Mouse (Mus musculus) erythroblast, embryonic 14.5 days (primary cell): ENCODE data around the gene Orm2. TPM values are rescaled to one million over a fixed set of nuclear protein-coding genes. Genes with fewer than 3 reads are reported as not detected.

Experiments used
- H3K27me3 ChIP-seq: 2 replicates; pipeline ENCODE4 v1.6.1; 2012; ENCODE audit warnings: inconsistent platforms; ENCODE audit not compliant: control insufficient read depth
- H3K36me3 ChIP-seq: 2 replicates; pipeline ENCODE4 v1.6.1; 2012; ENCODE audit warnings: mild to moderate bottlenecking, inconsistent platforms; ENCODE audit not compliant: control insufficient read depth
- H3K4me1 ChIP-seq: 2 replicates; pipeline ENCODE4 v1.6.1; 2012; ENCODE audit warnings: inconsistent platforms; ENCODE audit not compliant: control insufficient read depth
- H3K4me3 ChIP-seq: replicated peaks from 2 replicates; pipeline ENCODE3; 2012; ENCODE audit warnings: moderate library complexity, mild to moderate bottlenecking, inconsistent platforms
- H3K9me3 ChIP-seq: 2 replicates; pipeline ENCODE4 v1.6.1; 2012; ENCODE audit warnings: low read length, inconsistent platforms, mixed read lengths; ENCODE audit not compliant: control insufficient read depth
- GATA1 ChIP-seq: IDR thresholded peaks from 2 replicates; pipeline ENCODE4 v1.6.1; 2012; ENCODE audit warnings: low read length, inconsistent platforms, mixed read lengths
- TAL1 ChIP-seq: IDR thresholded peaks from 3 replicates; pipeline ENCODE4 v1.6.1; 2012; ENCODE audit warnings: low read length, inconsistent platforms, mixed read lengths
- polyA plus RNA-seq: library from polyadenylated mRNA; stranded (reverse); fragments of >175 nt; gene quantifications from 2 replicates; pipeline ENCODE4 v1.2.3, GENCODE M21; 2012

The Orm2 gene
- polyA plus RNA-seq, 1 experiment: not detected

DNA sequence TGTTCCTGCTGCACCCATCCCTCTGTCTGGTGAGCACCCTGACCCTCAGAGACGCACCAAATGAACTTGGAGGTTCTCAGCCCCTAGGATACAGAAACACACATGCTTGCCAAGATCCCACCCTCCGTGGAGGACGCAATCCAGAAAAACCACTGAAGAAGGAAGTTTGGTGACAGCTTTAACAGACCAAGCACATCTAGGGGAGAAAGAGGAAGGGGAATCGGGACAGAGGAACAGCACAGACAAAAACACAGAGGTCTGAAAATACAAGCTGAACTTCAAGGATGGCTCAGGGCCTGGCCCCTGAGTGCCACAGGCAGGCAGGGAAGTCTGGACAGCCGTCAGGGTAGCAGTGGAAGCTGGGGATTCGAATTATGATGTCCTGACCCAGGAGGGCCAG is 39.4 kb downstream of the Orm2 start:
- Histone ChIP-seq H3K4me3 (no peak overlapping the region), H3K4me1 (peaks cover 82% of the 10 kb centered on the region), H3K36me3 (peaks cover 19% of the 10 kb centered on the region), H3K27me3 (no peaks in the 10 kb centered on the region), H3K9me3 (no peaks in the 10 kb centered on the region)
- TF ChIP-seq TAL1 (no peak), GATA1 (no peak)

DNA sequence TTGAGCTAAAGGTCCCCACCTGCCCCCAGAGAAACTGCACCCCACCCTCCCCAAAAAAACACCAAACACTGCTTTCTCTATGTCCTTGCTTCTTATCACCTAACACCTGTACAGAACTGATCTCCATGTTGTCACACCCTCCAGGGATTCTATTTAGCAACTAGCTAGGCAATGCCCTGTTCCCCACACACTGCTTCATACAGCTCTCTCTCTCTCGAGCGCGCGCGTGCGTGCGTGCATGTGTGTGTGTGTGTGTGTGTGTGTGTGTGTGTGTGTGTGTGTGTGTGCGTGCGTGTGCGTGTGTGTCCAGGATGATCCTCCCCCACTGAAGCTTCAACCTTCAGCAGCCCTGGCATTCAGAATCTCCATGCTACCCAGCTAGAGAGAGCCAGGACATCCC is 39.8 kb downstream of the Orm2 start:
- TF ChIP-seq TAL1: no peak
- TF ChIP-seq GATA1: no peak
- Histone ChIP-seq H3K9me3 (no peaks in the 10 kb centered on the region), H3K36me3 (peaks cover 19% of the 10 kb centered on the region), H3K4me3 (no peak overlapping the region), H3K4me1 (peaks cover 86% of the 10 kb centered on the region), H3K27me3 (no peaks in the 10 kb centered on the region)

DNA sequence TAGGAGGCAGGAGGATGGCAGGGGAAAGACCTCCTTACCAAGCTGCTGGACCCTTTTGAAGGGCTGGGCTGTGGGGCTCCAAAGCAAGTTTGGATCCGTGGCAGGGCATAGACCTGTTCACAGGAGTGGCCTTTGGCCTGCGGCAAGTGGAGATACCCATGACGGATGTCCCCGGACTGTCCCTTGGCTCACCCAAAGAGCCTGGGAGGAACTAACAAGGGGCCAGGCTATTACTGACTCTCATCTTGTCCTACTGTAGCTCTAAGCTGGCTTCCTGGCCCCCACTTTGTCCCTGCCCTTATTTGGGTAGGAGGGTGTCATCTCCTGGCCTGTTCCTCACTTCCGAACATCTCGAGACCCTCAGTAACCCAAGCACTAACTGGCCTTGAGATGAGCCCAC is 40.3 kb downstream of the Orm2 start:
- H3K4me1 ChIP-seq: peaks cover 88% of the 10 kb centered on the region
- peaks cover 18% of the 10 kb centered on the region for H3K36me3 ChIP-seq
- TF ChIP-seq GATA1: no peak
- TF ChIP-seq TAL1: no peak
- no peaks in the 10 kb centered on the region for H3K27me3 ChIP-seq
- H3K9me3 ChIP-seq: no peaks in the 10 kb centered on the region
- peak overlapping the region; percentile 33 for H3K4me3 ChIP-seq

DNA sequence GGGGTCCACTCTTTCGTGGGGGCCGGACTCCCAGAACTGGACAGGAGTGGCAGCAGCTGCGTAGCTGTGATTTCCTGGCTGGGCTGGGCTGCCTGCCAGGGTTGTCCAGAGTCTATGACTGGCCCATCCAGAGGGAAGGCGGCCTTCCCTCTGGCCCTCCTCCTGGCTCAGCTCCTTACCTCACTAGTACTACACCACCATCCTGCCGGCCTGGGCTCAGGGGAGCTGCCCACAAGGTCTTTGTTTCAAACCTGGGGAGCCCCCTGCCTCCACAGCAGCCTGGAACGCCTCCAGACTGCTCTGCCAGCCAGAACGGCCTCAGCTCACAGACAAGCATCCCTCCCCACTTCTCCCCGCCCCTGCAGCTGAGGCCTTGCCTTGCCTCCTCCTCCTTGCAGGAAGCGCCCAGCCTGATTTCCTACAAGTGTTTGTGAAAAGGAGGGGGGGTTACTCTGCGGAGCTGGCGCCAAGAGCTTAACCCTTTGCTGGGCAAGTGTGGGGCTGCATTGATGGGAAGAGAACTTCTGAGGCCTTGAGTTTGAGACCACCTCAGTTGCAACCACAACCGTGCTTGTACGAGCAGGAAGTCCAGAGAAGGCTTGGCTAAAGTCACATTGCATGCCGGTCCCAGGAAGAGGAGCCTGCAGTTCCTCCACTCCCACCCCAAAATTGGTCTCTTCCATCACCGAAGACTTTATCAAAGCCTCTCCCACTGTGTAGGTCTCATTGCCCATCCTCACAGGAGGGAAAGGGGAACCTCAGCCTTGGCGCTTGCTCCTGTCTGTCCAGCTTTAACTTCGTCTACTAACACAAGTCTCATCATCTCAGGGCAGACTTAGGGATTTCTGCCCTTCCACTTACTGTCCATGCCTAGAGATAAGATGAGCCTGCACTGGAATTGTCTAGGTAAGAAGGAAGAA is 41.1 kb downstream of the Orm2 start, which contains the start of gene Akna:
Akna (minus strand) TSS at position 315 of the 920 bp plus-strand sequence.
- H3K9me3 ChIP-seq: no peaks in the 10 kb centered on the region
- no peaks in the 10 kb centered on the region for H3K27me3 ChIP-seq
- no peak for TF ChIP-seq GATA1
- peaks cover 94% of the 10 kb centered on the region for H3K4me1 ChIP-seq
- peak within 1 kb of the TSS; percentile 33 for H3K4me3 ChIP-seq
- peaks cover 11% of the 10 kb centered on the region for H3K36me3 ChIP-seq

DNA sequence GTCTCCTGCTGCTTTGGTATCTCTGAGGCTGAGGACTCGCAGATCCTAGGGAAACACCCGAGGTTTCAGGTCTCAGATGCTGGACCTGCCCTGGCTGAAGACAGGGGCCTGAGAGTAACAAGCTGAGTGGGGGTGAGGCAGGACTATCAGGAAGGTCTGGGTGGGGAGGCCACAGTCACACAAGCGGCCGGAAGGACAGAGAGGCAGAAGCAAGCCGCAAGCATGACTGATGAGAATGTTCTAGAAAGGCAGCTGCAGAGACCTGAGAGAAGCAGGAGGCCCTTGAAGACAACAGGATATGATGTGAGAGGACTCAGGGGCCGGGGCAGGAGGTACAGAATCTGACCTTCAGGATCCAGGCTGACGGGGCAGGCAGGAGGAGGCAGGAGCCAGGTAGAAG is 42.0 kb downstream of the Orm2 start:
- TF ChIP-seq GATA1: no peak
- no peak for TF ChIP-seq TAL1
- no peaks in the 10 kb centered on the region for H3K9me3 ChIP-seq
- no peak overlapping the region for H3K4me3 ChIP-seq
- peaks cover 6% of the 10 kb centered on the region for H3K36me3 ChIP-seq
- peaks cover 4% of the 10 kb centered on the region for H3K27me3 ChIP-seq
- peaks cover 95% of the 10 kb centered on the region for H3K4me1 ChIP-seq

DNA sequence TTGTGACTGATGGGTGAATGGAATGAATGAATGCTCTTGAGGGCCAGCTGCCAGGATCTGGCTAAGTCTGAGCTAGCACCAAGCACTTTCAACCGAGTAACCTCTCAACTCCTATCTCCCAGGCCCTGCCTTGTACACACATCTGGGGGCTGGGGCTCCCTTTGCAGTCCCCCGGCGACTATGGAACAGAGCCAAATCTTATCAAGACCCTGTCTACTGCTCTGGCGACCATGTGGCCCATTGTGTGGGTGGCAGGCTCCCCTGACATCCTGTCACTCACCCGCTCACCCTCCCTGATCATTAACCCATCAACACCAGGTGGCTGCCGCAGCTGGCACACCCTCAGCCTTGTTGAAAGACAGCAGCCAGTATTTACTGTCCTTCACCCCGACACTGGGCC is 42.8 kb downstream of the Orm2 start:
- Histone ChIP-seq H3K4me3 (no peak overlapping the region), H3K4me1 (peaks cover 95% of the 10 kb centered on the region), H3K36me3 (peaks cover 6% of the 10 kb centered on the region), H3K9me3 (no peaks in the 10 kb centered on the region), H3K27me3 (peaks cover 6% of the 10 kb centered on the region)
- TF ChIP-seq GATA1 (no peak), TAL1 (no peak)

DNA sequence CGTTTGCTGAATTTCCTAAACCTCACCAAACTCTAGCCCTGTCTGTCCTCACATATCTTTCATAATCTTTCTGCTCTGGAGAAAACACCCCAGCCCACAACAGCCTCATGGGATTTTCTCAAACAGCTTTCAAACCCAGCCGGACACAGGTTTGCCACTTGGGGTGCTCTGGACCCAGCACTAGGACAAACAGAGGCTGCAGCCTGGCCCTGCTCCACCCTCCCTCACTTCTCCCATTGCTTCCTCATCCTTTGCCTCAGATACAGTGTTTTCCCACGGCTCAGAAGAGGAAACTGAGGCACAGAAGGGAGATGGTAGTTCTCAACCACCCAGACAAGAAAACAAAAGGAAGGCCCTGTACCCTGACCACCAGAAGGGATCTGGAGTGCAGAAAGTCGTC is 43.4 kb downstream of the Orm2 start:
- Histone ChIP-seq H3K4me3 (no peak overlapping the region), H3K36me3 (peaks cover 4% of the 10 kb centered on the region), H3K9me3 (no peaks in the 10 kb centered on the region), H3K4me1 (peaks cover 96% of the 10 kb centered on the region), H3K27me3 (peaks cover 6% of the 10 kb centered on the region)
- TF ChIP-seq TAL1 (no peak), GATA1 (no peak)

DNA sequence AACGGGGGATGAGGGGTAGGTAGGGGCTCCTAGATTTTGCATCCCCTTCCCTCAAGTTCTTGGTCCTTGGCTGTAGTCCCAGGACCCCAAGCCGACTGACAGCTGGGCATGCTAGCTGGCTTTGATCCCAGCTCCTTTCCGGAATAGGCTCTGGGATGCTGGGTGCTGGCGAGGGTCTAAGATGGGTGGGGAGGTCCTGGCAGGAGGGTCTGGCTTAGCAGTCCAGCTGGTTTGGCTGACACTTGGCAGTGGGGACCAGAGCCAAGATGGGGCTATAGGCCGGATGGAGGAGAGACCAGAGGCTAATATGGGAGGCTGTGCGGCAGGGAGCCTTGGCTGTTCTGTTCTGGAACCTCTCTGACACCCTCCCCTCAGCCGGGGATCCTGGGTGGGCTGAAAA is 46.0 kb downstream of the Orm2 start:
- H3K36me3 ChIP-seq: no peaks in the 10 kb centered on the region
- peaks cover 6% of the 10 kb centered on the region for H3K27me3 ChIP-seq
- H3K4me1 ChIP-seq: peaks cover 77% of the 10 kb centered on the region
- TF ChIP-seq GATA1 (no peak), TAL1 (no peak)
- H3K9me3 ChIP-seq: no peaks in the 10 kb centered on the region
- no peak overlapping the region for H3K4me3 ChIP-seq

DNA sequence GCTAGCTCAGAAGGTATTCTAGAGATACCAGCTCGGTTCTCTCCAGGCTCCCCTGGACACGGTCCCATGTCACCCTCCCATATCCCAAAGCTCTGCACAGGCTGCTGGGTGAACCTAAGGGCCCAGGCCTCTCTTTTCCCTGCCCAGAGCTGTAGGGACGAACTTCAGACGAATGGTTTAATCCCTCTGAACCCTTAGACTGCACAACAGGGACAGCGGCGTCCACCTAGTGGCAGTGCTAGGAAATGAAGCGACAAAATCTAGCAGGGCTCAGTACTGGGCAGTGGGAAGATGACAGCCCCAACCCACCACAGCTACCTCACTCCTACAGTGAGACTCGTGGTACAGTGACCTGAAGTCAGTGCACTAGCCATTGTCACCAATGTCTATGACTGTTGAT is 46.4 kb downstream of the Orm2 start:
- Histone ChIP-seq H3K4me3 (peak overlapping the region; percentile 74), H3K27me3 (peaks cover 6% of the 10 kb centered on the region), H3K4me1 (peaks cover 73% of the 10 kb centered on the region), H3K9me3 (no peaks in the 10 kb centered on the region), H3K36me3 (no peaks in the 10 kb centered on the region)
- no peak for TF ChIP-seq GATA1
- no peak for TF ChIP-seq TAL1
